Mouse (Mus musculus): ENCODE measurements around the gene Gm20773.
"Not testable (repeated sequence)": the region's sequence is repeated elsewhere in the genome, so short reads cannot be mapped to it uniquely, and the experiment has no call there.

The Gm20773 gene

GRCm38 (mm10) chrY:13493726-13494125 is at the start of gene Gm20773:
TSS of gene Gm20773 (plus strand) at chrY:13494026.
- not testable (repeated sequence) for DNase-seq (ENCODE audit: low read depth, low spot score)

- not testable (repeated sequence) for DNase-seq (ENCODE audit: low read depth, low spot score)
These were observed 28.3 kb upstream of the Gm20773 start, which contains the start of gene Gm21866 for GRCm38 (mm10) chrY:13465479-13465878. TSS of gene Gm21866 (minus strand) at chrY:13465579.
